16 mouse cellular contexts compared by ENCODE assay signal in the genomic region with DNA sequence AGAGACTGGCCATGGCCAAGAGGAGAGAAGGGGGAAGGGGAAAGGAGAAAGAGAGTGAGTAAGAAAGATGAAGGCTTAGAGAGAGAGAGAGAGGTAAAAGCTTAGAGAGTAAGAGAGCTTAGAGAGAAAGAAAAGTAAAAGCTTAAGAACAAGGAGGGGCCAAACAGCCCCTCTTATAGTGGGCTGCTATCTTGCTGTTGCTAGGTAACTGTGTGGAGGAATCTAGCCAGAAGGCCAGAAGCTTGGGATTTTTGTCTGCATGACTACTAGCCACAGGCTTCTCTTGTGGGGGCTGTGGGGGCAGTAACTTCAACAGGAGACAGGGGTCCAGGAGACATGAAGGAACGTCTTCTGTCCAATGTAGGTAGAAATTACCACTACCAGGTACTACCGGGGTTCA.
"Had no signal": no experiment of that assay in that cellular context is flagged by ENCODE, and none has a peak within 500 bp of the region (broad histone marks: within the 10 kb centered on the region; RNA-seq: fewer than 3 reads in every experiment).

No protein-coding gene starts in this region.

- H3K9ac ChIP-seq: limb, embryonic 15.5 days; liver, embryonic 12.5 days; lung, embryonic 14.5 days had no signal

- H3K4me3 ChIP-seq: limb, embryonic 15.5 days; liver, embryonic 12.5 days had no signal

- H3K27ac ChIP-seq: kidney, postnatal 0 days; limb, embryonic 15.5 days; liver, embryonic 12.5 days had no signal

- DNase-seq: kidney, adult 8-10 months; kidney, postnatal 36 days; layer of hippocampus, adult 9-11 months; layer of hippocampus, postnatal 36 days; lung, embryonic 14.5 days; lung, postnatal 10 days; lung, postnatal 4 days; midbrain, embryonic 14.5 days; retina, postnatal 1 day; right cerebral cortex, postnatal 4 days; spleen, adult 18-20 months; thymus, adult 18-20 months; thymus, postnatal 14 days had no signal

- H3K27me3 ChIP-seq: limb, embryonic 15.5 days; liver, embryonic 12.5 days had no signal

- H3K4me1 ChIP-seq: limb, embryonic 15.5 days; liver, embryonic 12.5 days had no signal

- H3K9me3 ChIP-seq: limb, embryonic 15.5 days; liver, embryonic 12.5 days had no signal

- H3K4me2 ChIP-seq: limb, embryonic 15.5 days; liver, embryonic 12.5 days; lung, embryonic 14.5 days had no signal

- ATAC-seq: liver, embryonic 12.5 days had no signal

- H3K36me3 ChIP-seq: limb, embryonic 15.5 days; liver, embryonic 12.5 days had no signal
